18 mouse cellular contexts compared by ENCODE assay signal in the genomic region with DNA sequence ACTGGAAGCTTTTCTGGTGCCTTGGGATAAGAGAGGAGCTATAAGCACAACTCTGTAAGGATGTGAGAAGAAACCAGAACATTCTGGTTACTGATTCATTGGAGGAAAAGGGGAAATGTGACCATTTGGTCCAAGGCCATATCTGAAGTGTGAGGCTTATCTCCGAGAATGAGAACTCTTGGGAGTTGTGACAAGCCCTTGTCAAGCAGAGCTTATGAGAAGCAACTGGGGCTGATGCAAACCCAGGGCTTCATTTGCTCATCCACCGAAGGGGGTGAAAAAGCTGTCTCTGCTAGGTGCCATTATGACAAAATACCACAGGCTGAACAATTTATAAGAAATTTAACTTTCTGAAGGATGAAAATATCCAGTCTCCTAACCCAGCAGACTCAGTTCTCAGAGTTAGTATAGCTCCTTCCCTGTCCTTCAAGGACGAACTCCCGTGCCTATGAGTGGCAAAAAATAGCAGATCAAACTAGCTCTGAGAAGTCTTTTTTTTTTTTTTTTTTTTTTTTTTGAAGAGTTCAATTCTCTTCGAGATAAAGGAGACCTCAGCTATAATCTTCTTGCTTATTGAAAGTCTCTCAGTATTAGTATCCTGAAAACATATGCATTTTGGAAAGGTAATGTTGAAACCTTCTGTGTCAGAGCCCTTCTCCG.
"Had no signal": no experiment of that assay in that cellular context is flagged by ENCODE, and none has a peak within 500 bp of the region (broad histone marks: within the 10 kb centered on the region; RNA-seq: fewer than 3 reads in every experiment).

No protein-coding gene starts in this region.

- H3K36me3 ChIP-seq: kidney, embryonic 15.5 days; limb, embryonic 12.5 days; limb, embryonic 15.5 days; midbrain, embryonic 10.5 days; midbrain, embryonic 13.5 days had no signal

- H3K9ac ChIP-seq: kidney, embryonic 15.5 days; limb, embryonic 12.5 days; limb, embryonic 15.5 days; liver, embryonic 14.5 days; liver, postnatal 0 days; midbrain, embryonic 13.5 days had no signal

- H3K27ac ChIP-seq: kidney, embryonic 15.5 days; limb, embryonic 12.5 days; limb, embryonic 15.5 days; liver, embryonic 14.5 days; macrophage; midbrain, embryonic 10.5 days; midbrain, embryonic 13.5 days; stomach, postnatal 0 days had no signal

- DNase-seq: kidney, adult 11 months; kidney, adult 8-10 months; kidney, postnatal 10 days; kidney, postnatal 36 days; left cerebral cortex, postnatal 4 days; liver, postnatal 0 days; right cerebral cortex, postnatal 4 days; thymus, adult 2 months had no signal

- H3K27me3 ChIP-seq: kidney, embryonic 15.5 days; limb, embryonic 12.5 days; limb, embryonic 15.5 days; midbrain, embryonic 13.5 days had no signal

- ATAC-seq: liver, postnatal 0 days; midbrain, embryonic 13.5 days; midbrain, embryonic 16.5 days had no signal

- H3K4me1 ChIP-seq: kidney, embryonic 15.5 days; limb, embryonic 12.5 days; limb, embryonic 15.5 days; midbrain, embryonic 10.5 days; midbrain, embryonic 13.5 days had no signal

- H3K9me3 ChIP-seq: kidney, embryonic 15.5 days; limb, embryonic 12.5 days; limb, embryonic 15.5 days; midbrain, embryonic 10.5 days; midbrain, embryonic 13.5 days had no signal

- H3K4me3 ChIP-seq: kidney, embryonic 15.5 days; limb, embryonic 12.5 days; limb, embryonic 15.5 days; midbrain, embryonic 10.5 days; midbrain, embryonic 13.5 days had no signal

- H3K4me2 ChIP-seq: kidney, embryonic 15.5 days; limb, embryonic 12.5 days; limb, embryonic 15.5 days; liver, embryonic 11.5 days; midbrain, embryonic 13.5 days had no signal
